Mouse (Mus musculus) spleen, adult 18-20 months (tissue): Measurements from ENCODE around the gene Ssh1.
A peak's percentile ranks its signal among the peaks of the same experiment; 100 is the strongest.

Experiments
- DNase-seq, 2 experiments: peaks; one replicate each; pipeline ENCODE4 v3.0.0; 2022; ENCODE audit warnings: mixed read lengths in 2 of 2

Gene Ssh1

DNA sequence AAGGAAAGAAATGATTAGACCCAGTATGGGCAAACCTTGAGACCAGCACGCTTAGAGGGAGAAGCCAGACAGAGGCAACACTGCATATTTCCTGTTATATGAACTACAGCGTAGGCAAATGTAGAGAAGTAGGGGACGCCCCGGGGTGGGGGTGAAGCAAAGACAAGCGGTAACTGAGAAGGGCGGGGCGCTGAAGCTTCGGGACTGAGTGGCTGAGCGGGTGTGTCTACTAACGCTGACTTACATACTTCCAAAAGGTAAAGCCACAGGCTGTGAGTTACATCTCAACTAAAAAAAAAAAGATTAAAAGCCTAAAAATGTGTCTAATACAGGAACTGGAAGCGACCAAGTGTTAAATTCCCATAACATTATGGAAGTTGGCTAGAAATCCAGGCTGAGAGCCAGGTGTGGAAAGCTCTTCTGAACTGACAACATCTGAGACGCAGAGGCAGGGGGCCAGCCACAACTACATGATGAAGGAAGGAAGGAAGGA is 1.3 kb downstream of the Ssh1 start:
- peak; percentile 84 to 88 for DNase-seq

DNA sequence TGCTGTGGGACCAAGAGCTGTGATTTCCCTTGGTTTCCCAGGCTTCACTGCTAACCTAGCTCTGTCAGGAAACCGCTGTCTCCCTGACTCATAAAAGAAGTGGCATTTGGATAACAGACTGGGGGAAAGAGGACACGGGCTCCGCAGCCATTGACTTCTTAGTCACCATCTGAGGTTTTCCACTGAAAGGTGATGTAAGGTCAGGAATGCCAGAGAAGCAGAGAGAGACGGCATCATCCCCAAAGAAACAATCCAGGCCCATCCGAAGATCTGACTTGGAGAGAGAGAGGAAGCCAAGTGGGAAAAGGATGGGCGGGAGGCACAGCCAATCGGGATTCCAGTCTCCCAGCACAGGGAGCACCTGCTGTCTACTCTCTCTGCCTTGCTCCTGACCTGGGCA is 2.6 kb downstream of the Ssh1 start:
- DNase-seq, result no peak

DNA sequence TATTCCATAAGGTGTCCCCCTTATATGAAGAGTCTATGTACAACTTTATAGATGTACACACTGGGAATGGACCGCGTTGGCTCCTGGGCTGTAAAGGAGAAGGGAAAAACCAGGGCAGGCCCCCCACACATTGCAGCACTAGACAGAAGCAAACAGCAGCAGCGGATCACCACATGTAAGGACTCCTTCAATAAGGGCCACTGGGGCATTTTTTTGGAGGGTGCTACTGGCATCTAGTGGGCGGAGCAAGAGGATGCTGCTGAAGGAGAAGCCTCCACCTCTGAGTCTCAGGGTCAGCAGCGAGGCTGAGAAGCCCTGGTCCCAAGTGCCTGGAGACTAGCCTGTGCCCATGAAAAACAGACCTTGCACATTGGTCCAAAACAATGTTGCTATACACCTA is 3.1 kb downstream of the Ssh1 start:
- DNase-seq, result no peak

DNA sequence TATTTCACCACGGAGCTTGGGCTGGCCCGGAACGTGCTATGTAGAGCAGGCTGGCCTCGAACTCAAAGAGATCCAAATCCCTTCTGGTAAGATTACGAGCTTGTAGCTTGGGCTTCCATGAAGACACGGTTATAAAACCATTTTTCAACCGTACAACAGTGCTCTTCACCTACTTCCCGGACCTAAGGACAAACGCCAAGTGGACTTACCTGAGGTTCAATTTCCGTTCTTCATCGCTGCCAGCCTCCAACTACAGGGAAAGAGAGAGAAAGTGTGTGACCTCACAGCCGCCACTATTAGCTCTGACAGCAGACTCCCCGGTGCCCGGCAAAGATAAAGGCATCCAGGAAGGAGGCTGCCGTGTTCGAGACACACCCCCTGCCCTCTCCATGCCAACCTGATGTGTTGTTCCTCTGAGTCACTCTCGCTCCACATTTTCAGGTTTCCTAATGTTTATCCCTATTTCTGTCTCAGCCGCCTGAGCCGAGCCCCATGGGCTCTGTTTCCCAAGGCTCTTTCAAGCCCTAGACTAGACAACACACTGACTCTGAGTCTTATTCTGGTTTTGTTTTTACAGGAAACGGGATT is 4.2 kb downstream of the Ssh1 start:
- no peak for DNase-seq

DNA sequence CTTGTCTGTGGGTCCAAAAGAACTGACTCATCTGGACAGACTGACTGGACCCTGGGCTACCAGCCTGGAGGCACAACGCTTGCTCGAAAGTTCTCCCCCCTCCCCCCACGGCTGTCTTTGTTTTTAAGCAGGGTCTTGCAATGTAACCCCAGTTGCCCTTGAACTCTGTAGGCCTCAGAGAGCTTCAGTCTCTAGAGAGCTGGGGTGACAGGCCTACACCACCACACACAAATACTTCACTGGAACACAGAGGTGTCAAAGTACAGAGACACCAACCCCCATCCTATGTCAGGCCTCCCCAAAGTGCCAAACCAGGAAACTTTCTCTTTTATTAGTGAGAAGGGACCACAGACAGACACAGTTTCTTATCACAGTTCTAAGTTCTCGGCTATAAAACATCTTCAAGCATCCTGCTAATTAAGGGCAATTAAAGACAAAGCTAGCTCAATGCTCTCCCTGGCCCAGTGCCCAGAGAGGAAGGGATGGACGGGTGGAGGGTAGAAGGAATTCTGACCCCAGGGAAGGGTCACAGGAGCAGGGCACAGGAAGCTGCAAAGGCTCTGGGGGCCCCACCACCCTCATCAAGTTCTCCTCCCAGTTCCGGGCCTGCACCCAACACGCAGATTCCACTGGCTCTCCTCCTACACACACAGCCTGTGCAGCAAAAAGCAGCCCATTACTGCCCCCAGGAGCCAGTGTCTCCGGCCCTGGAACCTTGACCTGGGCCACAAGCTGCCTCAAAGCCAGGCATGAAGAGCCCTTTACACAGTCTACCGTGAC is 7.3 kb downstream of the Ssh1 start:
- no peak for DNase-seq

DNA sequence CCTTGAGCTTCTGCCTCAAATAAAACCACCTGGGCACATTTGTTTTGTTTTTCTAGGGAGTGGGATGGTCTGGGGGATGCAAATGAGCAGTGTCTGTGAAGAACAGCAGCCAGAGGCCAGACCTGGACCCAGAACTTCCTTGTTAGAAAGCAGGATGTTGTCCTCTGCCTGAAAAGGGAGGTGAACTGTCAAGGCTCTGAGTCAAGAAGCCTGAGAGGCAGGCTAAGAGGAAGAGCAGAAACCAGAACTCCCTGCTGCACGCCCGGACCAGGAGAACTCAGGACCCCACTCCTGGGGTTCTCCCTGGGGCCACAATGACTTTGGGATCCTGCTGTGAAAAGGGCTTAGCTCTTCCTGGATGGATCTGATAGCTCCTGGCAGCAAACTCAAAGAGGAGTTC is 8.0 kb downstream of the Ssh1 start:
- DNase-seq, result no peak

DNA sequence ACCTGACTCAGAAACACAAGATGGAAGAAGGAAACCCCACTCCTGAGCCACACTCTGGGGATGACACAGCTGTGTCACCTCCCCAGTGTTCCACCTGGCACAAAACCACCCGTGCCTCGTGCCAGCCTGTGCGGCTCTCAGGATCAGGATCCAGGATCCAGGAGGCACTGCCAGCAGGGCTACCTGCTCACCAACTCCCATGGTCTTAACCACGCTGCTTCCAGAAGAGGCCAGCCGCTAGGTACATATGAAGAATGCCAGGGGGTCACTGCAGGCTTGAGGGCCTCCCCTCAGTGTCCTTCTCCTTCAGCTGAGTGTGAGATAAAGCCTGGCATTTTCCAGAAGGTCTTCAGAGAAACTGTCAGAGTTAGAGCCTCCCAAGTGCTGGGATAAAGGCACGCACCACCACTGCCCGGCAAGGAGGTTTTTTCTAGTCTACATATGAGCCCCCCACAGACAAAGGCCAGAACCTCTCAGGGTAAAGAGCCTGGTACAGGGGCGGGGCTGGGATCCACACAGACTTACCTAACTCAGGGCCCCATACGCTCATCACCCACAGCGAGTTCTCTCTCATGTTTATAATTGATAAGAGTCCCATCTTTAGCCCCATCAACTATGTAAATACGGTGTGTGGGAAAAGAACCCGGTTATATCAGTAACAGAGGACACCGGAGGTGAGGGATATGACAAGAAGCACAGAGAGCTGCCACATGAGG is 9.5 kb downstream of the Ssh1 start:
- no peak for DNase-seq

DNA sequence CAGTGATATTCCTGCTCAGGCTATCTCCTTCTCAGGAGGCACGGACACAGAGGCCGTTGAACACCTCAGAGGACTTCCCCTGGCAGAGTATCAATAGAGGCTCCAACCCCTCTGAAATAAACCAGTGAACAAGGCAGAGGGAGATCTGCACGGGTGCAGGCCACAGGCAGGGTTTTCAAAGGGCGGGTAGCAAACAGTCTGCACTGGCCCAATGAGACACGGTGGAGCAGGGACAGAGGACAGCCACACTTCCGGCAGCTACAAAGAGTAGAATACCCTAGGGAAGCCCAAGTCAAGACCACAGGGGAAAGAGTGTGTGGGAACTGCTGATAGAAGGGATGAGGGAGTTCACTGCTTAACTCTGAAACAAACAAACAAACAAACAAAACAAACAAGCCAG is 10.2 kb downstream of the Ssh1 start:
- no peak for DNase-seq

DNA sequence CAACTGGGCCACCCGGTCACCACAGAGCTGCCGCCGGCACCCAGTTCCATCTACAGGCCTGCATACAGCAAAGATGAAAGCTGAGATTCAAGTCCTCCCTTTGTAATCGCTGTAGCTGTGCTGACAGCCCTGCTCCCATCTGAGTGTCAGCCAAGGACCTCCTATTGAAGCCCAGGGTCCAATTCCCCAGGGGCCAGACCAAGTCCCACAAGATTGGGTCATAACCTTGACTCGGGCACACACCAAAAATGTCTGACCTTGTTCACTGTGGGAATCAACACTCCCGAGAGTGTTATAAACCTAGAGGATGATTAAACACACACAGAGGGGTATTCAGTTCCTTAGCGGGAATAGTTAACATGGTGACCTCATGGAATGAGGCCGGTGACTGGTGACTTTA is 11.9 kb downstream of the Ssh1 start:
- DNase-seq, result no peak

DNA sequence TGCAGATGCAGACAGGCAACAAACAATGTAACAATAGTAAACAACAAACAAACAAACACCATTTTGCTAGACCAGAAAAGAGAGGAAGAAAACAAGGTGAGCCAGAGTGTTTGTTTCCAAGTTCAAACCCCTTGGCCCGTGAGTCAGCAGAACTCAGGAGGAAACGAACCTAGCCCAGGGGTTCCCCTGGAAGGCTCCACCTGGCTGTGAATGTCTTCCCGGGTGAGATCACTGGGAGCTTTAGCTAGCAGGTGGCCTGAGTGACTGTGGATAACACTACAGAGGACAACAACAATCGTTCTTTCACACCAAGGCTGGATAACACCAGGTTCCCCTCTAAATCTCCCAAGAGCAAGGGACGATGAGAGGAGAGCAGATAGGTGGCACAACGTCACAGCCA is 12.5 kb downstream of the Ssh1 start:
- no peak for DNase-seq

DNA sequence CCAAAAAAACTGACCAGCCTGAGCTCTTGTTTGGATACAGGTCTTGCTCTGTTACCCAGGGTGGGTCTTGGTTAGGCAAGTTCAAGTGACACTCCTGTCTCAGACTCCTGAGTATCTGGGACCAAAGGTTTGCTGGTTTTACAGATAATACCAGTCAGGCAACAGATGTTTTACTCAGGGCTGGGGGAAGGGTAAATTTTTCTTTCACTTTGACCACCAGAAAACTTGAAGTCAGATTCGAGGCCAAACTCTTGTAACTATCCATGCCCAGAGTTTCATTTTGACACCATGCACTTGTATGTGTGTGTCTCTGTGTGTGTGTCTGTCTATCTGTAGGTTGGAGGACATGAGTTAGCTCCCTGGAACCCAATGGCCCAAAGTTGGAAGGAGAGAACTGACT is 13.2 kb downstream of the Ssh1 start:
- no peak for DNase-seq

DNA sequence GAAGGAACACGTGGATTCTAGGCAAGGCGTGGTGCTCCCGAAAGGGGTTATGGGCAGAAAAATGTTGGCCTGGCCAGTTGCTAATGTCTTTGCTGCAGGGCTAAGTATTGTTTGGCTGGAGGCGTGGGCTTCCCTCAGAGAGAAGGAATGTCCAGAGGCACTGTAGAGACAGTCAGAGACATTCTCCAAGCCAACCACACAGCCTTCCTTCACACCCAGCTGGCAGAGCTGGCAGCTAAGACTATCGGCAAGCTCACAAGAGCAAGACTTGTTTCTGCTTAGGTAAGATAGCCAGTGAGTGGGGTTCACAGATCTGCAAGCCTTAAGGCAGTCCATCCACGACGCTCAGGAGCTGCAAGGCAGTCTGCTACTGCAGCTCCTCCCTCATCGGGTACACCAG is 16.4 kb downstream of the Ssh1 start:
- no peak for DNase-seq

DNA sequence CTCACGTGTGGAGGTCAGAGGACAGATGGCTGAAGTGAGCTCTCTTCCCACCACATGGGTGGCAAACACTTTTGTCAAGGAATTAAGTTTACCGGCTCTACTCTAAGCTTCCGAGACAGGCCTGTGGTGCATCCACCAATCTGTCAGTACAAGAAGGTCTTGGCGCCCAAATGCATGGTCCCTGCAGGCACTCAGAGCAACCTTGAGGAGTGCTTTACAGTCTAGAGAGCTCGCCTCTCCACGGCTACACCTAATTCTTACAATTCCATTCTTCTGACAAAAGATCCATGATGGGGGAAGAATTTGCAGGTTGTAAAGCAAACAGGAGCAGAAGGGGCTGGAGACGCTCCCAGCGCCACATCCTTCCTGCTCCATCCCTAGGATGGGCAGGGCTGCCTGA is 17.1 kb downstream of the Ssh1 start:
- DNase-seq, result no peak

DNA sequence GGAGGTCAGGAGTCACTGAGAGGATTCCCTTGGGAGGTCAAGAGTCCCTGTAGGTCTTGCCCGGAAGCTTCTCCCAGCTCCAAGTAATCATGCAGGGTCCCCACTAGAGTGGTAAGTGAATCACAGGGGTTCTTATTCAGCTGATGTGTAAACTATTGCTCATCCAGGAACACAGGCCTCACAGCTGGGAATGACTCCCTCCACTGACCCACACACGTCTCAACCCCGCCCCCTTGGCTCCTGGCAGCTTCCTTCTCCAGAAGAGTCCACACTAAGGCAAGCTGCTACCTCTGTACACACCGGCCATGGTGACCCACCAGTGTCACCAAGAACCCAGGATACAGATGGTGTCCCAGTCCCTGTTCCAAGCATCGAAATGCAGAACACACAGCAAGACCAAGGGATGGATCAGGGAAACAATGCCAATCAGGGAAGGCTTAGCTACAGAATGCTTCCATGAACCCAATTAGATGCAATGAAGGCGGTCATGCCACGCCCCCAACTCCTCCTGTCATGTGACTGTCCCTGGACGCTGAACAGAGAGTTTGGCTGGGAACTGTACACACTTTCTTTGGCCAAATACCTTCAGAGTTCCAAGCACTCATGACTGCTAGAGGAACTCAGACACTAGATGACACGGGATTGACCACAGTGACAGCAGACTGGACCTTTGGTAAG is 18.0 kb downstream of the Ssh1 start:
- DNase-seq, result no peak

DNA sequence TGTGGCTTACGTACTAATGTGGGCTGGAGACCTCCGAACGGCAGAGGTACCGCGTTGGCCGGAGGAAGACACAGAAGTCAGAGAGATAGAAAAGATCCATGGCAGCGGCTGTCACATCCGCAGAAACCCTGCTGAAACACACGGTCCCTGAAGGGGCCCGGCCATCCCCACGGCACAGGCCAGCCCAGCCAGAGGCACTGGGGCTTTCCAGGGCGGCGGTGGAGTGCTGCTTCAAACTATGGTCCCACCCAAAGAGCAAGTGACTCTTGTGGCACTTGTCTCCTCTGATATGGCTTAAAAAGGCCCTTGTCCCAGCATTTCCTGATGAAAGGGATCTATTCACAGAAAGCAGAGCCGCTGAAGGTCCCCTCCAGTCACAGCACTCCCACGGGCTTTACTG is 19.1 kb downstream of the Ssh1 start:
- no peak for DNase-seq

DNA sequence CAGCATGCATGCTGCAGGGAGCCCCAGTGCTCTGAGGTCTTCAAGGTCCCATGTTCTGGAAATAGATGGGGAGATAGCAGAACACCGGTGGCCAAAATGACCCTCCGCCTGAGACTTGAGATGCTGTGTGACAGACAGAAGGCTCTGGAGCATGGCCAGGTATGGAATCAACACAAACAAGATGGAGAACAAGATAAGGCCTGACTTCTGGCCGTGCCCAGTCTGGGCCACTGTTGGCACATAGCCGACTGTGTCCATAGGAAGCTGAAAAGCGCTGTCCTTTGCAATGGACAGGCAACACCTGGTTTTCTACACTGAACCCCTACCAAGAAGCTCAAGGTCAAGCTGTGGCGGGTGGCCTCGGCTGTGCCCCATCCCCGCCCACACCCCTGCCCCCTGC is 19.9 kb downstream of the Ssh1 start:
- no peak for DNase-seq

DNA sequence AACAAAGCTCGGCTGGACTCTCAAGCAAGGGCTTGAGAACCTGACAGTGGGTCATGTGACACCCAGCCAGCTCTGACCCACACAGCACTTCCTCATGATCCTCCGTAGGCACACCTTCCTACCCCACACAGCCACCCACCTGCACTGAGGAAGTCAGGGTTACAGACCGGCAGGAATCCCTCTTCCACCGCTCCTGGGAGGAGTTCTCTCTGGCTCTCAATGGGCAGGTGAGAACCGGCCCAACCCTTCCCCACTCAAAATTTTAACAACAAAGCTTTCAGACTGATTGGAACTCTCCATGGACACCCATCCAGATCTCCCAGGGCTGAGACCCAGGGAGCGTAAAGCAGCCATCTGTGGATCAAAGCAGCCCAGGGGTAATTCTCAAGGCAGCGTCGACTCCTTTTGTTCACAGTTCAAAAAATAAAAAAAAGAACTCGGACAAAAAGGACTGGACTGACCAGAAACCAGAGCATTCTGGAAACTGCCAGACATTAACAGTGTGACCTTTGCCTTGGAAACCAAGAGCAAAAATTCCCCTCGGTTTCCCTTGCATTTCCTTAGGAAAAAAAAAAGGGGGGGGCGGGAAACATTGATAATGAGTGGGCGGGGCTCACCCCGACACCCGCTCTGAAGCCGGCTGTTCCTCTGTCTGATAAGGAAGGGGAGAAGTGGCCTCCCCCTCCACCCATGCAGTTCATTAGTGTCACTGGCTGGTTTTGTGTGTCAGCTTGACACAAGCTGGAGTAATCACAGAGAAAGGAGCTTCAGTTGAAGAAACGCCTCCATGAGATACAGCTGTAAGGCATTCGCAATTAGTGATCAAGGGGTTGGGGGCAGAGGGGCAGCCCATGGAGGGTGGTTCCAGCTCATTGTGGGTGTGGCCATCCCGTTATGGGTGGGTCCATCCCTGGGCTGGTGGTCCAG is 20.8 kb downstream of the Ssh1 start:
- DNase-seq, result no peak

DNA sequence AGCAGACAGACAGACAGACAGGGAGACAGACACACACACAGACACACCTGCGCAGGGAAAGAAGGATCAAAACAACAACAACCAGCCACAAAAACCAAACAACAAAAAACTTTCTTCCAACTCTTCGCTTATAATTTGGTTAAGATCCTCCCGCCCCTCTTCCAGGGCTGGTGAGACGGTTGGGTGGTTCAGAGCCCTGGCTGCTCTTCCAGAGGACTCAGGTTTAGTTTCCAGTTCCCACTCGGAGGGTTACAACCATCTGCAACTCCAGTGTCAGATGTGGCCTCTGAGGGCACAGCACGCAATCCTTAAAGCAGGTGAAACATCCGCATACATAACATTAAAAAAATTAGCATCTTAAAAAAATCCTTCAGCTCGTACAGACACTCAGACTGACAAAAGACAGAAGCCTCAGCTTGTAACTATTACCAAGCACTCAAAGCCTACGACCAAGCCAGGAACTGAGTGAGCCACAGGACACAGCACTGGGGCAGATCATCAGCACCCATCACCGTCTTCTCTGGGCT is 22.2 kb downstream of the Ssh1 start:
- DNase-seq, result no peak

DNA sequence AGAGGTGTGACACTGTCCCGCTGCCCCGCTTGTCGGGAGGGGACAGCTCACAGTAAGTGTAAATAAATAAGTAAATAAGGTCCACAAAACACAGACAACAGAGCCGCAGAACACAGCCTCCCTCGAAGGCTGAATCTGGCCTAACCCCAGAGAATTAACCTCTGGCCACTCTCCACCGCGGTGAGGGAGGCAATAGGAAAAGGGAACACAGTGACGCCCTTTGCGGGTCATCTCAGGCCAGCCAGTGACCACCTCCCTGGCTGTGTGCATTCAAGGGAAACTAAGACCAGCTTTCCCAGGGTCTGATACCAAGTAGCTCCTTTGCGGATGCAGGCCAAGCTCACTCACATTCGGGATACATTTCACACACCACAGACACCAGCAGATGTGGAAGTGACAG is 25.3 kb downstream of the Ssh1 start:
- no peak for DNase-seq

DNA sequence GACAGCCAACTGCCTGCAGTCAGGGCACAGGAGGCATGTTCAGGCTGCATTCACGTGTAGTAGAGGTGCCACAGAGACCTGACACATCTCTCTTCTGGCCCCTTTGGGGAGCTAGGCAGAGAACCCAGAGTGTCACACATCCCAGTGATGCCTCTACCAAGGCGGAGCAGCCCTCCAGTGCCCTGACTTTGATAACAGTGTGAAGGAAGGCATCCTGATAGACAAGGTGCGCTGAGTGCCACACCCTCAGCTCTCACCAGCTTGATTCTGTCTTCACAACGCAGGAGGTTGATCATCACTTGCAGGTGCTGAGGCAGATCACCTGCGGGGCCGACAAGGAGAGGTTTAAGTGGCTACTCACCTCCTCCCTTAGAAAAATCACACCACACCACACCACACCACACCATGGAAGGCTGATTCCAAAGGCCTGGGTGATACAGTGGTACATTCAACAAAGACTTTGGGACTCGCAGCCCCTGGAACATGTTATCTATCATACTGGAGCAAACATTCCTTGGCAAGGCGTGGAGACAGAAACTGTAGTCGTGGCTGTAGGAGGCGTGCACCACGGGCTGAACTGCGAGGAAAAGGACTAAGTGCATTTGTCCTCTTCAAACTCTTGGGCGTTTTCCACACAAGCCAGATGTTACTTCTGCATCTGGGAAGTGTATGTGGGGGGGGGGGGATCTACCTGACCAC is 27.1 kb downstream of the Ssh1 start:
- no peak for DNase-seq

DNA sequence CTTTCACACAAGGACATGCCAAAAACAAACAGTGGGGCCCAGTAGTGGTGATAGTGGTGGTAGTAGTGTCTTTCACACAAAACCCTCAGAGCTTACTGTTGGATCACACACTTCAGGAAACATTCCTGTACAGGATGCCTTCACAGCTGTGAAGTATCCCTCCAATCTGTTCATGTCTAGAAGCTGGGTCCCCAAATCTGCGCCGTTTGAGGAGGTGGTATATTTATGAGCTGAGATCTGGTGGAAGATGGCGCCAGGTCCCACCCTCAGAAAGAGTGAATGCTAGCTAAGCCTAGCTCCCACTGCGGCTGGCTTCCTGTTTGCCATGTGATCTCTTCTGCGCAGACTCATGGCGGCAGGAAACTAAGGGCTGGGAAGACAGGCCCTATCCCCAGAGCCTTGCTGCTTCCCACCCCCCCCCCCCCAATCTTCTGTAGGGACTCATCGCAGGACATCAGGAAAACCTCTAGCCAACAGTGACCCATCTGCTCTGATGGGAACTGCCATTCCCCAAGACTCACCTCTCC is 28.0 kb downstream of the Ssh1 start:
- no peak for DNase-seq
